In the genomic region with DNA sequence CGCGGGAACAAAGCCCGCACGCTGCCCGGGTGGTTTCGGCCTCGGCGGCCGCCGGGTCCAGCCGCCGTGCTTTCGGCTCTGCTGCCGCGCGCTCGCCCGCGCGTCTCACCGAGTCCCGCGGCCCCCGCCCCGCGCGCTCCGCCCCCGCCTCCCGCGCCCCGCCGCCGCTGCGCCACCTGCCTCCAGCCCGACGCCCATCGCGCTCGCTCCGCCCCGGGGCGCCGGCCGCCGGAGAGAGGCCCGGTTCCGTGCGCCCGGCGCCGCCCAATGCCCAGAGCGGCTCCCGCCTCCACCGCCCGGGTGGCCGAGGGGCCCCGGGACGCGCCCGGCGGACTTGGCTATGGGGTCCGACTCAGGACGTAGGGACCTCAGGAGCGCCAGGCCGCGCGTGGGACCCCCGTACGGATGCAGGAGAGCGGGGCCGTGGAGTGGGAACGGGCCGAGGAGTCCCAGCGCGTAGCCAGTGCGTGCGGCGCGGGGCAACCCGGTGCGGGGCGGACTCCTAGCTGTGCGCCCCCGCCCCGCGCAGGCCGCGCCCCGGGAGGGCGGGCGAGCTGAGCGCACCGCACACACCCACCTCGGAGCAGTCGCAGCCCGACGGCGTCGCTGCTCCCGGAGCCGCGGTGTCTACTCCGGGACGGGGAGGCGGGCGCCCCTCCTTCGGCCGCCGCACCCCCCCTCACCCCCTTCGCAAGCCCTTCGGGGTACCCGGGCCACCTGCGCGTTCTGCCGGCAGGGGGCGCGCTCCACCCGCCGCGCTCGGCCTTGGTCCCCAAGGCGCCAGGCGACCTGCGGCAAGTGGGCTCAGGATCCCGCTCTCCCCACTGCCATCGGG, we compare ENCODE assay signal across 8 mouse cellular contexts. TPM values are rescaled to one million over a fixed set of nuclear protein-coding genes. Genes with fewer than 3 reads are reported as not detected.
DNase-seq lines count a peak whose midpoint lies in the region; ATAC-seq lines count a peak whose summit lies in the region.

No protein-coding gene starts in this region.

- peak overlapping the region; percentile 89 for H3K4me3 ChIP-seq in hindbrain, embryonic 15.5 days

- H3K27me3 ChIP-seq in hindbrain, embryonic 15.5 days: 0 out of 2 replicates have a peak, but pooled peaks cover 5% of the 10 kb centered on the region

- H3K4me1 ChIP-seq in hindbrain, embryonic 15.5 days (replicated peaks): peaks cover 64% of the 10 kb centered on the region

- ATAC-seq in hindbrain, embryonic 15.5 days (ENCODE audit: low FRiP score, low read depth): peak; percentile 71
- peak; percentile 47 for ATAC-seq in megakaryocyte progenitor cell, adult 5-6 weeks (replicated peaks; ENCODE audit: poor library complexity)

- H3K4me2 ChIP-seq in hindbrain, embryonic 15.5 days: peak overlapping the region; percentile 80

- intact Hi-C loops in left cerebral cortex, postnatal 14 days (cut with DNase I): loop anchor here (2.0 to 5.0 kb wide), 2 partner anchors 99 to 153 kb away; a partner anchor contains a TSS

- H3K27ac ChIP-seq in hindbrain, embryonic 15.5 days (replicated peaks): peak overlapping the region; percentile 98

- no peaks in the 10 kb centered on the region for H3K36me3 ChIP-seq in hindbrain, embryonic 15.5 days

- peak overlapping the region; percentile 87 for H3K9ac ChIP-seq in hindbrain, embryonic 15.5 days

- H3K9me3 ChIP-seq in hindbrain, embryonic 15.5 days: no peaks in the 10 kb centered on the region

- WGBS in hindbrain, embryonic 15.5 days: under 1% methylated on average over 107 of the region's 127 CpGs

- peak; percentile 71 for DNase-seq in T-cell, adult 2 months (ENCODE audit: low spot score)
- DNase-seq in cerebellum, postnatal 36 days: peak; percentile 84 to 89
- peak; percentile 73 for DNase-seq in gastrocnemius, adult 18-20 months (ENCODE audit: low spot score)
- peak; percentile 69 to 80 for DNase-seq in left cerebral cortex, postnatal 14 days (ENCODE audit: low spot score in 2 of 2)
- DNase-seq in right cerebral cortex, postnatal 25 days: peak; percentile 85
- peak; percentile 66 for DNase-seq in yolk sac, embryonic 10.5 days (ENCODE audit: low spot score)

RNA-seq across cellular contexts. Expression of a gene that starts 20.6 kb away (rescaled TPM):
- 10 to 100 TPM; 16.1 to 25.9 TPM for total RNA-seq in gastrocnemius, adult 18-20 months (2021)
- 19.1 and 21.2 TPM in 2 replicates for polyA plus RNA-seq in hindbrain, embryonic 15.5 days (2015; fragmentation: Nextera tagmentation; extraction: Ambion mirVana)
- total RNA-seq in left cerebral cortex, postnatal 14 days (2021): 10 to 100 TPM; 27.2 to 29.7 TPM
- total RNA-seq in megakaryocyte progenitor cell, adult 5-6 weeks (2015): 19.6 and 20.7 TPM in 2 replicates
- total RNA-seq in megakaryocyte progenitor cell, adult 5-6 weeks (2017): 11.8 and 12.3 TPM in 2 replicates

RNA-seq across cellular contexts. Expression of a gene that starts 55.7 kb away (rescaled TPM):
- not detected for total RNA-seq in gastrocnemius, adult 18-20 months (2021)
- polyA plus RNA-seq in hindbrain, embryonic 15.5 days (2015; fragmentation: Nextera tagmentation; extraction: Ambion mirVana): not detected in 2 replicates
- not detected for total RNA-seq in left cerebral cortex, postnatal 14 days (2021)
- 0.12 TPM in 1 of 2 replicates, not detected in the other for total RNA-seq in megakaryocyte progenitor cell, adult 5-6 weeks (2015)
- not detected in 2 replicates for total RNA-seq in megakaryocyte progenitor cell, adult 5-6 weeks (2017)

Comparison
In these comparisons a context has a peak if more than half of its experiments do, and no peak if none do; other contexts are left out.
1. Peak in every context shown above with its lines: DNase-seq, ATAC-seq, H3K4me3 ChIP-seq and H3K27ac ChIP-seq.